Mouse (Mus musculus) myocyte (in vitro differentiated cells): ENCODE results near the gene Plekhm1. TPM values are rescaled to one million over a fixed set of nuclear protein-coding genes. Genes with fewer than 3 reads are reported as not detected.

Source experiments
- H3K27me3 ChIP-seq: one replicate; pipeline ENCODE4 v1.6.1; 2011; ENCODE audit not compliant: control insufficient read depth, insufficient read depth, insufficient read length
- H3K36me3 ChIP-seq: one replicate; pipeline ENCODE4 v1.6.1; 2011; ENCODE audit not compliant: control insufficient read depth, insufficient read depth
- H3K4me2 ChIP-seq: one replicate; pipeline ENCODE4 v1.6.1; 2011; ENCODE audit warnings: low read depth, control low read depth
- H3K4me3 ChIP-seq: one replicate; pipeline ENCODE4 v1.5.1; 2011; ENCODE audit warnings: mild to moderate bottlenecking, control low read depth, moderate library complexity
- H3K79me2 ChIP-seq: one replicate; pipeline ENCODE4 v1.6.1; 2011; ENCODE audit not compliant: control insufficient read depth, insufficient read depth
- H3ac ChIP-seq: one replicate; pipeline ENCODE4 v1.6.1; 2011; ENCODE audit not compliant: control insufficient read depth, insufficient read length
- CEBPB ChIP-seq: IDR thresholded peaks from 2 replicates; pipeline ENCODE4 v1.6.1; 2011; ENCODE audit warnings: mild to moderate bottlenecking, moderate library complexity; ENCODE audit not compliant: poor library complexity, insufficient read depth, severe bottlenecking
- E2F4 ChIP-seq: IDR thresholded peaks from one replicate; pipeline ENCODE4 v1.6.1; 2011; ENCODE audit warnings: mild to moderate bottlenecking, control low read depth, moderate library complexity; ENCODE audit not compliant: insufficient read depth
- MAX ChIP-seq: IDR thresholded peaks from one replicate; pipeline ENCODE4 v1.6.1; 2011; ENCODE audit warnings: low read depth, mild to moderate bottlenecking, control low read depth
- MYOD1 ChIP-seq, 3 experiments: IDR thresholded peaks; one replicate each; pipeline ENCODE4 v1.6.1; 2011; ENCODE audit warnings: control low read depth in 2 of 3, low read depth in 2 of 3, mild to moderate bottlenecking in 2 of 3, moderate library complexity in 1 of 3; ENCODE audit not compliant: insufficient read length in 2 of 3, control insufficient read depth in 1 of 3
- MYOG ChIP-seq, 3 experiments: IDR thresholded peaks; one replicate each; pipeline ENCODE4 v1.6.1; 2011; ENCODE audit warnings: control low read depth in 2 of 3, low read depth in 2 of 3, mild to moderate bottlenecking in 2 of 3; ENCODE audit not compliant: insufficient read length in 2 of 3, control insufficient read depth in 1 of 3, insufficient read depth in 1 of 3
- POLR2A ChIP-seq: IDR thresholded peaks from one replicate; pipeline ENCODE4 v1.6.1; 2011; ENCODE audit warnings: low read depth, mild to moderate bottlenecking, control low read depth, moderate library complexity; ENCODE audit not compliant: insufficient read length
- POLR2AphosphoS2 ChIP-seq: IDR thresholded peaks from one replicate; pipeline ENCODE4 v1.6.1; 2011; ENCODE audit warnings: low read depth, control low read depth; ENCODE audit not compliant: insufficient read length
- REST ChIP-seq: IDR thresholded peaks from one replicate; pipeline ENCODE4 v1.6.1; 2011; ENCODE audit warnings: mild to moderate bottlenecking, control low read depth, moderate library complexity; ENCODE audit not compliant: insufficient read depth, insufficient read length
- SRF ChIP-seq: IDR thresholded peaks from one replicate; pipeline ENCODE4 v1.6.1; 2011; ENCODE audit warnings: low read depth; ENCODE audit not compliant: control insufficient read depth, insufficient read length
- TCF12 ChIP-seq: IDR thresholded peaks from one replicate; pipeline ENCODE4 v1.6.1; 2011; ENCODE audit warnings: mild to moderate bottlenecking, control low read depth; ENCODE audit not compliant: poor library complexity, insufficient read depth, severe bottlenecking
- TCF3 ChIP-seq: IDR thresholded peaks from one replicate; pipeline ENCODE4 v1.6.1; 2011; ENCODE audit warnings: low read depth, control low read depth; ENCODE audit not compliant: insufficient read length
- USF1 ChIP-seq: IDR thresholded peaks from one replicate; pipeline ENCODE4 v1.6.1; 2011; ENCODE audit warnings: low read depth, mild to moderate bottlenecking, control low read depth, moderate library complexity
- polyA plus RNA-seq: library from polyadenylated mRNA; unstranded; fragments of >200 nt; fragmentation: generic; extraction: Trizol; gene quantifications from one replicate; pipeline ENCODE4 v1.2.1, GENCODE M21; 2012; ENCODE audit warnings: missing spikeins

Plekhm1 gene
- polyA plus RNA-seq, 1 experiment = 12.2 TPM

DNA sequence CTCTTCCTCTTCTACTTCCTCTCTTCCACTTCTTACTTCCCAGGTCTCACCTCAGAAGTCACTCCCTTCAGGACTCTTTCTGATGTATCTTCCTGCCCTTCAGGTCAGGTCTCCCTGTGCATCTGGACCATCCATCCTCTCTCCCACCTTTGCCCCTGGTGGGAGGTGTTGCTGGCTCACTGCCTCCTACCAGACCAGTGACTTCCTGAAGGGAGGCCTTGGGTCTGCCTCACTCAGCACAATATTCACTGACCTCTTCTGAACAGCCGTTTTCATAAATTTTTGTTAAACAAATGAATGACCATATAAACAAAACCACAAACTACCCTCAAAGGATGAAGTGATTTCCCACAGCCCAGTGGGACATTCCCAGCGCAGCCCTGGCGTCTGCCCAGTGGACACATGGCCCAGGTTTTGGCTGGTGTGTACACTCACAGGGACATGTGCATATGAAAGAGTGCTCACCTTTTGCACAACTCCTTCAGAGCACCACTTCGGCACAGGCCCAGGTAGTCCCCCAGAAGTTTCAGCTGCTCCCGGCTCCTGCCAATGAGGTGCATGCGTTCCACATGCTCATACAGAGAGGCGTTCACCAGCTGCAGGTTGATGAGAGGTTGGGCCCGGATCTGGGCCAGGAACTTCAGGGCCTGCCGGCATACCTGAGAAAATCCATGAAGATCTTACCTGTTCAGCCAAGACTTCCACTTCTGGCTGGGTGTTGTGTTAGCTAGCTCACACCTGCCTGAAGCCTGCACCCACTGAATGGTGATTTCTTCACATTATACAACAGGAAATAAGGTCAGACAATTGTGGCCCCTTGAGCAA lies 41.9 kb downstream of the Plekhm1 start:
- Histone ChIP-seq H3K4me2 (no peak overlapping the region), H3K36me3 (peaks cover 4% of the 10 kb centered on the region), H3ac (no peak overlapping the region), H3K27me3 (no peaks in the 10 kb centered on the region), H3K4me3 (no peak overlapping the region), H3K79me2 (no peaks in the 10 kb centered on the region)
- TF ChIP-seq MAX (no peak), USF1 (no peak), POLR2AphosphoS2 (no peak), MYOD1 (IDR thresholded peaks at IDR 0.05; ENCODE audit: control insufficient read depth in 1 of 3, insufficient read length in 2 of 3, low read depth in 2 of 3) (no peak), MYOG (IDR thresholded peaks at IDR 0.05; ENCODE audit: control insufficient read depth in 1 of 3, insufficient read depth in 1 of 3, insufficient read length in 2 of 3, low read depth in 2 of 3) (no peak)

DNA sequence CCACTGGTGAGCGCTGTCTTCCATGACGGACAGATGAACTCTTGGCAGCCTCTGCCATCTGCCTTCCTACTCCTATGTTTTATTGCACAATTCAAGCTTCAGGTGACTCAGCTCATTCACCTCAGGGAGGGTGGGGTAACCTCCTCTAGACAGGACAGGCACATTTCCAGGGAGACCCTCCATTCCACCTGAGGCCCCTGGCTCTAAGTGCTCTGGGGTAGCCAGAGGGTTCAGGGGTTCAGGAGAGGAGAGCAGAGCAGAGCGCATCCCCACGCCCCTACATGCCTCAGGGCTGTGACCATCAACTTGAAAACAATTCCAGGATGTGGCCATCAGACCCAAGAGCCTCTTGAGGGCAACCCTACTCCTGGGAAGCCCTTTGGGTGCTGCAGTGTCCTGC lies 47.0 kb downstream of the Plekhm1 start:
- Histone ChIP-seq H3K27me3 (peaks cover 4% of the 10 kb centered on the region), H3K4me3 (no peak overlapping the region), H3K4me2 (no peak overlapping the region), H3ac (no peak overlapping the region), H3K36me3 (no peaks in the 10 kb centered on the region), H3K79me2 (no peaks in the 10 kb centered on the region)
- TF ChIP-seq MYOG (IDR thresholded peaks at IDR 0.05; ENCODE audit: control insufficient read depth in 1 of 3, insufficient read depth in 1 of 3, insufficient read length in 2 of 3, low read depth in 2 of 3) (no peak), E2F4 (no peak), TCF3 (no peak), MAX (no peak), MYOD1 (IDR thresholded peaks at IDR 0.05; ENCODE audit: control insufficient read depth in 1 of 3, insufficient read length in 2 of 3, low read depth in 2 of 3) (no peak), POLR2A (no peak), CEBPB (no peak), USF1 (no peak), REST (no peak), SRF (no peak), POLR2AphosphoS2 (no peak), TCF12 (no peak)

DNA sequence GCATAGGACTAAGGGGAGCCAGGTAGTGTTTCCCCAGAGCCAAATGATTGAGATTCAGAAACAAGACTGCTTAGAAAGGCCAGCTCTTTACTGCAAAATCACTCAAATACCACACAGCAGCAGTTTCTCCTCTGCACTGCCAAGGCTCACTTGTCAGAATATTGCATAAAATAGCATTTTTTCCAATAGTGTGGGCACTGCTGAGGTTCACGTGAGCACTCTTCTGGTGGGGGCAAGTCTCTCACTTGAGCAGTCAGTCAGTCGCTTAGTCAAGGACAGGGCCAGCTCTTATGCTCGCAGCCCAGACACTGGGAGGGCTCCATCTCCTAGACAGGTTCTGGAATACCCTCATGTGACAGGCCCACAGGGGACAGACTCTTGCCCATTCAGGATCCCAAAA lies 47.5 kb downstream of the Plekhm1 start:
- peaks cover 5% of the 10 kb centered on the region for H3K27me3 ChIP-seq

DNA sequence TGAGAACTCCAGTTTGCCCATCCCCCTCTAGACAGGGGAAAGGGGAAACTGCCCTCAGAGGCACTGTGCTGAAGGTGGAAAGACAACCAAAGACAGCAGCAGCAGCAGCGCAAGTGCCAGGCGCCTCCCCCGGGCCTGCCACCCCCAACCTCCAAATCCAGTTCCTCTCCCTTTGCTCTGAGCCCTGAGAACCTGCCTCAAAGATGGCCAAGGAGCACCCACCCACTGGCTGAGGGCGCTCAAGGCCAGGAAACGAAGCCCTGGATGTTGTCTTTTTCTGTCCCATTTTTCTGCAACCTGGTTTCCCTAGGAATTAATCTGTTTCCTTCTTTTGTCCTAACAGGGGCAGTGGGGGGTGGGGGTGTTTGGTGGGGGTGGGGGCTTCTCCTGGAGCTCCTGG lies 48.2 kb downstream of the Plekhm1 start:
- no peaks in the 10 kb centered on the region for H3K79me2 ChIP-seq
- H3ac ChIP-seq = no peak overlapping the region
- H3K4me2 ChIP-seq = no peak overlapping the region
- no peak overlapping the region for H3K4me3 ChIP-seq
- H3K27me3 ChIP-seq = peaks cover 5% of the 10 kb centered on the region
- no peak for TF ChIP-seq SRF
- TF ChIP-seq TCF3 = no peak
- TF ChIP-seq POLR2AphosphoS2 = no peak
- TF ChIP-seq MYOG (IDR thresholded peaks at IDR 0.05; ENCODE audit: control insufficient read depth in 1 of 3, insufficient read depth in 1 of 3, insufficient read length in 2 of 3, low read depth in 2 of 3) = no peak
- TF ChIP-seq E2F4 = no peak
- TF ChIP-seq MAX = no peak
- no peak for TF ChIP-seq REST
- no peak for TF ChIP-seq POLR2A
- no peak for TF ChIP-seq CEBPB
- TF ChIP-seq TCF12 = no peak
- no peak for TF ChIP-seq USF1
- no peak for TF ChIP-seq MYOD1 (IDR thresholded peaks at IDR 0.05; ENCODE audit: control insufficient read depth in 1 of 3, insufficient read length in 2 of 3, low read depth in 2 of 3)
- H3K36me3 ChIP-seq = no peaks in the 10 kb centered on the region

More for the DNA sequence above, 47.5 kb downstream of the Plekhm1 start:
- TF ChIP-seq MYOG (IDR thresholded peaks at IDR 0.05; ENCODE audit: control insufficient read depth in 1 of 3, insufficient read depth in 1 of 3, insufficient read length in 2 of 3, low read depth in 2 of 3) (no peak), TCF3 (no peak), MYOD1 (IDR thresholded peaks at IDR 0.05; ENCODE audit: control insufficient read depth in 1 of 3, insufficient read length in 2 of 3, low read depth in 2 of 3) (no peak), POLR2AphosphoS2 (no peak), TCF12 (no peak), E2F4 (no peak), SRF (no peak), REST (no peak), POLR2A (no peak), USF1 (no peak), MAX (no peak), CEBPB (no peak)
- no peaks in the 10 kb centered on the region for H3K79me2 ChIP-seq
- H3K4me2 ChIP-seq = no peak overlapping the region
- H3ac ChIP-seq = no peak overlapping the region
- no peaks in the 10 kb centered on the region for H3K36me3 ChIP-seq
- no peak overlapping the region for H3K4me3 ChIP-seq
